Mouse (Mus musculus) embryonic facial prominence, embryonic 12.5 days (tissue): ENCODE measurements around the gene Wdr78. TPM values are rescaled to one million over a fixed set of nuclear protein-coding genes. Genes with fewer than 3 reads are reported as not detected.

ENCODE experiments used
- ATAC-seq: fragments of 200-750 bp; cut with Nextera tagmentation; 2 replicates; pipeline ENCODE4 v1.8.0; 2017; ENCODE audit not compliant: insufficient number of reproducible peaks, insufficient read depth, low FRiP score, low TSS enrichment
- H3K27ac ChIP-seq: fragments of 300-500 bp; sonication (generic); 2 replicates; pipeline ENCODE4 v1.5.1; 2016; ENCODE audit warnings: mild to moderate bottlenecking
- H3K27me3 ChIP-seq: fragments of 300-500 bp; sonication (generic); 2 replicates; pipeline ENCODE4 v1.6.1; 2016; ENCODE audit warnings: mild to moderate bottlenecking, moderate library complexity
- H3K36me3 ChIP-seq: fragments of 300-500 bp; sonication (generic); 2 replicates; pipeline ENCODE4 v1.6.1; 2016; ENCODE audit warnings: mild to moderate bottlenecking
- H3K4me1 ChIP-seq: fragments of 300-500 bp; sonication (generic); 2 replicates; pipeline ENCODE4 v1.6.1; 2016
- H3K4me2 ChIP-seq: fragments of 300-500 bp; sonication (generic); replicated peaks from 2 replicates; pipeline ENCODE4 v1.6.1; 2016; ENCODE audit warnings: mild to moderate bottlenecking, moderate library complexity
- H3K4me3 ChIP-seq: fragments of 300-500 bp; sonication (generic); 2 replicates; pipeline ENCODE4 v1.5.1; 2016; ENCODE audit warnings: mild to moderate bottlenecking
- H3K9ac ChIP-seq: fragments of 300-500 bp; sonication (generic); 2 replicates; pipeline ENCODE4 v1.6.1; 2016; ENCODE audit warnings: mild to moderate bottlenecking, moderate library complexity
- H3K9me3 ChIP-seq: fragments of 300-500 bp; sonication (generic); 2 replicates; pipeline ENCODE4 v1.6.1; 2016; ENCODE audit warnings: mild to moderate bottlenecking, moderate library complexity
- WGBS: fragments of 180-500 bp; shearing (Covaris S2); methylation state at CpG from one replicate; pipeline ENCODE4 v1.1.7; 2016; 5-methylcytosine and 5-hydroxymethylcytosine counted together
- polyA plus RNA-seq: library from polyadenylated mRNA; unstranded; fragments of >200 nt; fragmentation: Nextera tagmentation; extraction: Ambion mirVana; gene quantifications from 2 replicates; pipeline ENCODE4 v1.2.1, GENCODE M21; 2016

Wdr78 gene
- polyA plus RNA-seq, 1 experiment from 2014 or later = 6.0 TPM

DNA sequence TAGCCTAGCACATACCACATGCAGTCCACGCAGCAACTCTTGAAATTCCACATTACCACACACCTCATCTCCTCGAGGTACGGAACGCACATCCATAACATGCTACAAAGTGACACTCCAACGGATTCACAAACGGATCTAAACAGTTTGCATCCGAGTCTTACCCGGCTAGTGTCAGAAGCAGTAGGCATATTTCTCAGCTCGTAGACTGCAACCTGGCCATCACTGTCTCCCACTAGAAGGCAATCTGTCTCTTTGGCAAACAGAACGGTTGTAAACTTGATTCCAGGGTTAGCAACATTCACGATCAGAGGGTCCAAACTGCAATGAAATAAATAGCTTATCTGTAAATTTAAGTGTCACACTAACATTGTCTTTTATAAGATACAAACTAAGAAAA is 66.3 kb downstream of the Wdr78 start:
- Histone ChIP-seq H3K27me3 (no peaks in the 10 kb centered on the region), H3K4me1 (no peaks in the 10 kb centered on the region), H3K9ac (no peak overlapping the region), H3K27ac (no peak overlapping the region), H3K4me3 (no peak overlapping the region), H3K4me2 (no peak overlapping the region), H3K36me3 (no peaks in the 10 kb centered on the region), H3K9me3 (no peaks in the 10 kb centered on the region)
- WGBS = 90% methylated on average over 11 of the region's 11 CpGs
- ATAC-seq = no peak

DNA sequence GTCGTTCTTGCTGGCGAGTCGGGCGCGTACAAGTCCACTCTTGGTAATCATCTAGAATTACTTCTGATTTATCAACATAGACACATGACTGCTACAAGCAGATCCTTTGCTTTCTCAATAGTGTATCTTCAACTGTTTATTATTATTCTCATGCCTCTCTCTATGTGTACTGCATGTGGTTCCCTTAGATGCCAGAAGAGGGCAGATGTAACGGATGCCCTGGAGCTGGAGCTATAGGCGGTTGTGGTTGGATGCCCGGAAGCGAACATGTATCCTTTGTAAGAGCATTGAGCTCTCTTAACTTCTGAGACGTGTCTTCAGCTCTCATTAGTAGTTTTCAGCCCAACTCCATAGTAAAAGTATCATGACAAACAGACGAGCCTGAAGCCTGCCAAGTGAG is 71.4 kb downstream of the Wdr78 start:
- Histone ChIP-seq H3K27me3 (no peaks in the 10 kb centered on the region), H3K36me3 (no peaks in the 10 kb centered on the region), H3K4me1 (no peaks in the 10 kb centered on the region), H3K9ac (no peak overlapping the region), H3K4me3 (no peak overlapping the region), H3K9me3 (no peaks in the 10 kb centered on the region), H3K4me2 (no peak overlapping the region), H3K27ac (no peak overlapping the region)
- 91% methylated on average over 11 of the region's 11 CpGs for WGBS
- ATAC-seq = no peak

DNA sequence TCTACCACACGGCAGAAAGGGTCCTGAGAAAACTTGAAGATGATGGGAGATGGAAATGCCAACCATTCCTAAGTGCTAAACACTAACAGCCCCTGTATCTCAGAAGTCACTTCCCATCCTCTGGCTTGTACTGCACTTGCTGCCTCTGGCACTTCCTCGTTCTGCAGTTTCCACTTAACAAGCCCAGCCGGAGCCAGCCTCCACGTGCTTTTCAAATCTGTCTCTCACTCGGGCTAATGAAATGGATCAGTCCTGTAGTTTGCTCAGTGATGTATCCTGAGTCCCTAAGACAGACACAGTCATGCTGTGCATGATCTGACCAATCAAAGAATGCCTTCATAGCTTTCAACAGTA is 74.5 kb downstream of the Wdr78 start:
- no peak for ATAC-seq
- H3K27ac ChIP-seq = no peak overlapping the region
- no peaks in the 10 kb centered on the region for H3K4me1 ChIP-seq
- no peaks in the 10 kb centered on the region for H3K27me3 ChIP-seq
- H3K4me2 ChIP-seq = no peak overlapping the region
- H3K9me3 ChIP-seq = no peaks in the 10 kb centered on the region
- H3K4me3 ChIP-seq = no peak overlapping the region
- H3K9ac ChIP-seq = no peak overlapping the region
- H3K36me3 ChIP-seq = no peaks in the 10 kb centered on the region
- 39% methylated on average over 5 of the region's 5 CpGs for WGBS

DNA sequence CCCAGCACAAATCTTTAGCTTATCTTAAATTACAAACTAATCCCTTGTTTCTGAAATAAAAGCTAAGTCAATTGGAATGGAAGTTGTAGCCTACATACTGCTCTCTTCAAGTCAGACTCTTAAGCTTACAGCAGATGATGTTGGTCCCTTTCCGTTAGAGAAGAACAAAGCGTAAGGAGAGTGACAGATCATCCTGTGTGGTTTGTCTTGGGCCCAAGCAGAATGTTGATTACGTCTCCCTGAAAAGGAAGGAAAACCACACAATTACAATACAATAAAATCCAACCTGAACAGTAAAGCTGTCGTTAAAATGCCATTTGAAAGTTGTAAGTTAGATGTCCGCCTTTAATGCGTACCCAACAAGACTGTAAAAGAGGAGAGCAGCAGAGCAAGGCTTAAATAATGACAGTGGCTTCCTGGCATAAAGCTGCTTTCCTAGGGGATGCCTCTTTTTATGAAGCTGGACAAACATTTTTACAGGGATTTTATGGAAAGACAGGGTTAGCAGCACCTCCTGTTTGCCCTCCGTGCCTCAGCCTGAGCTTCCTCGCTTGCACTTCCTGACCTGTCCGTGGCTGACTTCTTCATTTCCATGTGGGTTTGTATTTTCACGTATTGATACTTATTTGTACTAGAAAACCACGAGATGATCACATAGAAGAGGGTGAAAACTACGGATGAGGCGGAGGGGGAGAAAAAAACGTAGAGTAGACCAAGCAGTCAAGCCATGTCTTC is 75.1 kb downstream of the Wdr78 start:
- Histone ChIP-seq H3K9me3 (no peaks in the 10 kb centered on the region), H3K36me3 (no peaks in the 10 kb centered on the region), H3K9ac (no peak overlapping the region), H3K4me1 (no peaks in the 10 kb centered on the region), H3K27me3 (no peaks in the 10 kb centered on the region), H3K4me2 (no peak overlapping the region), H3K27ac (no peak overlapping the region), H3K4me3 (no peak overlapping the region)
- no peak for ATAC-seq
- WGBS = 85% methylated on average over 14 of the region's 14 CpGs

DNA sequence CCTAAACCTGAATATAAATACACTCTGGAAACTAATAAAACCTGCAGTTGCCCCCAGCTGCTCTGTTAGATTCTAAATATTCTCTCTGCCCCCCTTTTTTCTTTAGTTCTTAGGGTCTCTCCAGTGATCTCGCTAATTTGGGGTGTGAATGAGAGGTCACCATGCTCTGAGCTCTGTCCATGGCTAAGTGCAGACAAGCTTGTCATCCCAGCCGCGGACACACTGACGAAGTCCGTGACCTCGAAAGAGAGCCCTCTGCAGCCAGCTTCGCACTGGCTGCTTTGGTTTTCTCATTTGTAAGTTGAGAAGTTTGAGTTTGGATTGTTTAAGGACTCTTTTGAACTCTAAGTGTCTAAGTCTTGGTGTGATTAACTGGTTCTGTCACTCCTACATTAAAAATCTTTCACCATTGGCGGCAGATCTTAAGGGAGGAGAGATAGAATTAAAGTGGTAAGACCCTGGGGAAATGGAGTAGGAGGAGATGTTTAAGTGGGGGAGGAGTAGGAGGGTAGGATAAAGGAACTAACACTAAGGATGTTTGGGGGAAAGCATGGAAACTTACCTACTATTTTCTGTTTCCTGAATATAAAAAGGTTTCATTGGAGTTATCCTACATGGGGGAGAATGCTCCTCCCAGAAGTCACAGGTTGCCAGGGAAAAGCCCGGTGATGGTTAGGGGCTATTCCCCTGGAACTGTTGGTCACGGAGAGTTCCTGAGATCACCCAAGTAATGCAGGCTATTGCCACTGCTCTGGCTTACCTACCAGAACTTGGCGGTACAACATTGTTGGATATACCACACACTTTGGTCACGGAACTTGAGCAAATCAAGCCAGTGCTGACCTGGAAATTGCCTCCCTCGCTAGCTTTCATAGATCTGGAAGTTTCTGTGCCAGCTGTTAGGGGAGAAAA is 85.9 kb downstream of the Wdr78 start:
- 67% methylated on average over 13 of the region's 13 CpGs for WGBS
- Histone ChIP-seq H3K9ac (no peak overlapping the region), H3K27me3 (no peaks in the 10 kb centered on the region), H3K4me1 (no peaks in the 10 kb centered on the region), H3K27ac (no peak overlapping the region), H3K36me3 (no peaks in the 10 kb centered on the region), H3K4me2 (no peak overlapping the region), H3K4me3 (no peak overlapping the region), H3K9me3 (no peaks in the 10 kb centered on the region)
- no peak for ATAC-seq

DNA sequence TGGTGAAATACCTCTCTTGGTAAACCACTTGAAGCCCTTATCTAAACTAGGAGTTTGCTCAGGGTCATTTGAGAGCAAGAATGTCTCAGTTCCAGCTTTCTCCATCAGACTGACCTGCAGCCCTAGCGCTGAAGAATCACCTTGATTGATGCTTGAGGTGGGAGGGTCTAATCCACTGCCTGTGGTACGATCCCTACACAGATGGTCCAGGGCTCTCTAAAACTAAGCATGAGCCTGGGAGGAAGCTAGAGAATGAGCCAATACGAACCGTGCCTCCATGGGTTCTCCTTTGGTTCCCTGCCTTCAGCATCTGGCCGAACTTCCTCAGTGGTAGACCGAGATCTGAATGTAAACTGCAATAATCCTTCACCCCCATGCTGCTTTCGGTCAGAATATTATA is 86.6 kb downstream of the Wdr78 start:
- no peak overlapping the region for H3K27ac ChIP-seq
- H3K9me3 ChIP-seq = no peaks in the 10 kb centered on the region
- no peak overlapping the region for H3K4me2 ChIP-seq
- H3K4me1 ChIP-seq = no peaks in the 10 kb centered on the region
- H3K4me3 ChIP-seq = no peak overlapping the region
- no peaks in the 10 kb centered on the region for H3K36me3 ChIP-seq
- H3K9ac ChIP-seq = no peak overlapping the region
- 84% methylated on average over 7 of the region's 7 CpGs for WGBS
- H3K27me3 ChIP-seq = no peaks in the 10 kb centered on the region
- no peak for ATAC-seq

DNA sequence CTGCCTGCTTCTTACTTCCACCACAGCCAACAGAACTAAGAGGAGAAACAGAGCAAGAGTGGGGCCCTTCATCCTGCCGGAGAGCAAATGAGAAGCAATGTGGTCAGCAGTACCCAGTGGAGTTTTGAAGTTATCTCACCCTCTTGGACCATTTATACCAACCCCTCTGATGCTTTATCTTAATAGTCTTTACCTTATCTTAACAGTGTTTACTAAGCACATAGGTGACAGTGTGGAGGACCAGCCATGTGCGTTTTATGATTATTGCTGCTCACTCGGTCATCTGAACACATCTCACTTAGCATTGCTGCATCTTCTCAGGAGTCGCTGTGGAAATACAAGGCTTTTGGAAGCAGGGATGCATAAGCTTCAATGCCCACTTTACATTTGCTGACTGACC is 87.7 kb downstream of the Wdr78 start, which contains the start of gene Insl5:
Gene Insl5, minus strand, starts transcription at position 222 of the 400 bp plus-strand sequence.
- no peak within 1 kb of the TSS for H3K4me3 ChIP-seq
- H3K27ac ChIP-seq = no peak within 1 kb of the TSS
- WGBS = 90% methylated on average over 4 of the region's 4 CpGs
- no peak for ATAC-seq
- H3K27me3 ChIP-seq = no peaks in the 10 kb centered on the region
- H3K9ac ChIP-seq = no peak within 1 kb of the TSS
- H3K9me3 ChIP-seq = no peaks in the 10 kb centered on the region
- no peak within 1 kb of the TSS for H3K4me2 ChIP-seq
- H3K36me3 ChIP-seq = no peaks in the 10 kb centered on the region
- H3K4me1 ChIP-seq = no peaks in the 10 kb centered on the region

DNA sequence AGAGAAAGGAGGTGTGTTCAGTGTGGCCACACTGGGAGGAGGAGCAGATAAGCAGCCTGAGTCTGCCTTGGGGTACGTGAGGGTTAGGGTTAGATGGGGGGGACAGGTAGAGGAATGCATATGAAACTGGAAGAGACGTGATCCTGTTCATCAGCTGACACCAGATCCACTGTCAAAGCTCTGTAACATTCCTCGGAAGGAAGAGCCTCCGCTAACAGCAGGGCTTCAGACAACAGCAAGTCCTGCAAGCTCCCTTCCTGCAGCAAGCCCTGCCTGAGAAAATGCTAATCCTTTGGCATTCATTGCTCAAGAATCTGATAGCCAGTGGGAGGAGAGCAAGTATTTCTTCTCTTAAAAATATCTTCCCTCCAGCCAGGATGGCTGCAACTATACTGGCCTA is 100.9 kb downstream of the Wdr78 start:
- no peaks in the 10 kb centered on the region for H3K27me3 ChIP-seq
- ATAC-seq = peak; percentile 30; the same call in 1 of the 2 replicates
- no peak overlapping the region for H3K4me3 ChIP-seq
- H3K9ac ChIP-seq = no peak overlapping the region
- H3K4me2 ChIP-seq = peak overlapping the region; percentile 16
- H3K36me3 ChIP-seq = no peaks in the 10 kb centered on the region
- H3K9me3 ChIP-seq = no peaks in the 10 kb centered on the region
- WGBS = 8% methylated on average over 4 of the region's 4 CpGs
- H3K4me1 ChIP-seq = peaks cover 19% of the 10 kb centered on the region
- 0 out of 2 replicates have a peak overlapping the region, but pooled peaks have one; percentile 36 for H3K27ac ChIP-seq

DNA sequence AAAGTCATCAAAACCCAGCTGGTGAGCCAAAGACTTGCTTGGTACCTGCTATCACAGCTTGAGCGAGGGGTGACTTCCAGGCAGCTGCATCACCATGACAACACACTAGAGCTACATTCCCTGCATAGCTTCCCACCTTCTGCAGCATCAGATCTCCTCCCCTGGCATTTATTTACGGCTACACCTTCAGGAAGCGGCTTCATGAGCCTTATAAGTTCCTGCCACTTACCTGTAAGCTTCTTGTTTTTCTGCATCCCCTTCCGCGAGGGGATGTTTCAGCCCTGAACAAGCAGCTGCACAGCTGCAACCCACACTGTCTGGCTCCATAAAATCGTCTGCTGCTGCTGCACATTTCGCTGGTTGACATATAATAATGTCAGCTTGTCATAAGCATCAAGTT is 102.5 kb downstream of the Wdr78 start:
- Histone ChIP-seq H3K4me2 (no peak overlapping the region), H3K9ac (no peak overlapping the region; the same call in 1 of the 2 replicates), H3K27me3 (no peaks in the 10 kb centered on the region), H3K9me3 (no peaks in the 10 kb centered on the region), H3K27ac (no peak overlapping the region), H3K36me3 (no peaks in the 10 kb centered on the region), H3K4me3 (no peak overlapping the region), H3K4me1 (peaks cover 26% of the 10 kb centered on the region)
- no peak for ATAC-seq
- WGBS = 33% methylated on average over 7 of the region's 7 CpGs

DNA sequence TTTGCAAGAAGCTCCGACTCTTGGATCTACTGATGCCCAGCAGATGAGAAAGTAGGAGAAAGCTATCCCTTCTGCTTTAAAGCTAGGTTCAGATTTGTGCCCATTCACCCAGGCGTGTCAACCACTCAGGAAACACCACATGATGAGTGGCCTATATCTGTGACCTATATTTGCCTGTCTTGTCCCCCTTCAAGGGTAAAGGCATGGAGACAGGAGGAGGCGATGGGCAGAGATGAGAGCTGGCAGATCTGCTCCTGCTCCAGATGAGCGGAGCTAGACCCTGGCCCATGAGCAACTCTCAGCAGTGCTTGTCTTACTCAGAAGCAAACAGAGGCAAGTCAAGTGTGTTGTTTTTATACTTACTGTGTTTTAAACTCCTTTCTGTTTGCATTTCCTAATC is 103.6 kb downstream of the Wdr78 start:
- Histone ChIP-seq H3K9ac (no peak overlapping the region), H3K4me2 (no peak overlapping the region), H3K4me3 (no peak overlapping the region), H3K27me3 (no peaks in the 10 kb centered on the region), H3K9me3 (no peaks in the 10 kb centered on the region), H3K27ac (no peak overlapping the region), H3K36me3 (no peaks in the 10 kb centered on the region), H3K4me1 (peaks cover 37% of the 10 kb centered on the region)
- no peak for ATAC-seq
- 91% methylated on average over 4 of the region's 4 CpGs for WGBS

DNA sequence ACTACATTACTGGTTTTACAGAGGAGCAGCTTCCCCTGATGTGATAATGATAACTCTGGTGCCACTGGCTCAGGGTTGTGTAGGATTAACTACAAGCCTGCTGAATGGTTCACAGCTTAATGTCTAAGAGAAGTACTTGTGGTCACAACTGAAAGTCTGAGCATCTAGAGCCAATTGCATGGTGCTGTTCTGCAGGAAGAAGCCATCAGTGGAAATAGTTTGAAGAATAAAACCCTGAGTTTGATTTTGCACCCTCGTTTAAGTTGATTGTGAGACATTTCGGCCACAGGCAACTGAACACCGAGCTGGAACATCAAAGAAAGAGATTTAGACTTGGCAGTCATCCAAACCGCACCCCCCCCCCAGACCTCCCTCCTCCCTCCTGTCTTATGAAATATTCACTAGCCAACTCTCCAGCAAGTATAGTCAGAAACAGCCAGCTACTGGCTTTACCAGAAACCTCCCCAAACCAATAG is 107.4 kb downstream of the Wdr78 start:
- no peaks in the 10 kb centered on the region for H3K9me3 ChIP-seq
- H3K9ac ChIP-seq = no peak overlapping the region
- peaks cover 23% of the 10 kb centered on the region for H3K4me1 ChIP-seq
- ATAC-seq = no peak
- H3K27me3 ChIP-seq = no peaks in the 10 kb centered on the region
- no peak overlapping the region for H3K4me2 ChIP-seq
- peak overlapping the region; percentile 88 for H3K27ac ChIP-seq
- no peak overlapping the region for H3K4me3 ChIP-seq
- no peaks in the 10 kb centered on the region for H3K36me3 ChIP-seq
- 16% methylated on average over 4 of the region's 4 CpGs for WGBS

DNA sequence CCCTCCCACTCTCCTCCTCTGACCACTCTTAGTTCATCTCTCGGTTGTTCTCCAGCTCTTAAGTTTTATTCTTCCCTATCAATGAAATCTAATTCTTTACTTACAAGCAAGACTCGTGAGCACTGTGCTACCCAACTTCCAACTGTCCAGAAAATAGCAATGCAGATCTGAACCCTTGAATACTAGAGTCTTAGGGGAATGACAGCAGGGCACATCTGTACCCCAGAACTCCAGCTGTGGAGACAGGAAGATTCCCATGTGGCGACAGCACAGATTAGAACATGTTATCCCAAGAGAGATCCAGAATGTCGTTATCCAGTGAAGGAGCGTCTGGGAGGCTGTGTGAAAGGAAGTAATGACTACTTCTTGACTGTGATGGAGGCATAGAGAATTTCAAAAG is 108.1 kb downstream of the Wdr78 start:
- 64% methylated on average over 5 of the region's 5 CpGs for WGBS
- no peak overlapping the region for H3K9ac ChIP-seq
- no peak overlapping the region for H3K4me3 ChIP-seq
- H3K27me3 ChIP-seq = no peaks in the 10 kb centered on the region
- no peak for ATAC-seq
- peak overlapping the region; percentile 88 for H3K27ac ChIP-seq
- peaks cover 19% of the 10 kb centered on the region for H3K4me1 ChIP-seq
- H3K9me3 ChIP-seq = no peaks in the 10 kb centered on the region
- no peak overlapping the region for H3K4me2 ChIP-seq
- H3K36me3 ChIP-seq = no peaks in the 10 kb centered on the region
